Mouse (Mus musculus) limb, embryonic 10.5 days (tissue): ENCODE data around the gene Fuz. TPM values are rescaled to one million over a fixed set of nuclear protein-coding genes. Genes with fewer than 3 reads are reported as not detected.

ENCODE experiments used
- DNase-seq: peaks from one replicate; pipeline ENCODE4 v3.0.0-alpha.2; 2017; ENCODE audit warnings: low spot score
- H3K27ac ChIP-seq: fragments of 300-500 bp; sonication (generic); 2 replicates; pipeline ENCODE4 v1.5.1; 2016; ENCODE audit warnings: mild to moderate bottlenecking
- H3K27me3 ChIP-seq: fragments of 300-500 bp; sonication (generic); 2 replicates; pipeline ENCODE4 v1.6.1; 2016; ENCODE audit warnings: low read depth, mild to moderate bottlenecking; ENCODE audit not compliant: poor library complexity, severe bottlenecking
- H3K36me3 ChIP-seq: fragments of 300-500 bp; sonication (generic); 2 replicates; pipeline ENCODE4 v1.6.1; 2016; ENCODE audit warnings: mild to moderate bottlenecking, moderate library complexity
- H3K4me1 ChIP-seq: fragments of 300-500 bp; sonication (generic); 2 replicates; pipeline ENCODE4 v1.6.1; 2016
- H3K4me3 ChIP-seq: fragments of 300-500 bp; sonication (generic); 2 replicates; pipeline ENCODE4 v1.5.1; 2016; ENCODE audit warnings: mild to moderate bottlenecking, moderate library complexity
- H3K9me3 ChIP-seq: fragments of 300-500 bp; sonication (generic); replicated peaks from 2 replicates; pipeline ENCODE4 v1.6.1; 2016; ENCODE audit warnings: mild to moderate bottlenecking
- WGBS: fragments of 180-500 bp; shearing (Covaris S2); methylation state at CpG from one replicate; pipeline ENCODE4 v1.1.7; 2016; 5-methylcytosine and 5-hydroxymethylcytosine counted together
- polyA plus RNA-seq: library from polyadenylated mRNA; unstranded; fragments of >200 nt; fragmentation: Nextera tagmentation; extraction: Ambion mirVana; gene quantifications from 2 replicates; pipeline ENCODE4 v1.2.1, GENCODE M21; 2016

Gene Fuz
- polyA plus RNA-seq, 1 experiment from 2014 or later: 20.0 TPM

DNA sequence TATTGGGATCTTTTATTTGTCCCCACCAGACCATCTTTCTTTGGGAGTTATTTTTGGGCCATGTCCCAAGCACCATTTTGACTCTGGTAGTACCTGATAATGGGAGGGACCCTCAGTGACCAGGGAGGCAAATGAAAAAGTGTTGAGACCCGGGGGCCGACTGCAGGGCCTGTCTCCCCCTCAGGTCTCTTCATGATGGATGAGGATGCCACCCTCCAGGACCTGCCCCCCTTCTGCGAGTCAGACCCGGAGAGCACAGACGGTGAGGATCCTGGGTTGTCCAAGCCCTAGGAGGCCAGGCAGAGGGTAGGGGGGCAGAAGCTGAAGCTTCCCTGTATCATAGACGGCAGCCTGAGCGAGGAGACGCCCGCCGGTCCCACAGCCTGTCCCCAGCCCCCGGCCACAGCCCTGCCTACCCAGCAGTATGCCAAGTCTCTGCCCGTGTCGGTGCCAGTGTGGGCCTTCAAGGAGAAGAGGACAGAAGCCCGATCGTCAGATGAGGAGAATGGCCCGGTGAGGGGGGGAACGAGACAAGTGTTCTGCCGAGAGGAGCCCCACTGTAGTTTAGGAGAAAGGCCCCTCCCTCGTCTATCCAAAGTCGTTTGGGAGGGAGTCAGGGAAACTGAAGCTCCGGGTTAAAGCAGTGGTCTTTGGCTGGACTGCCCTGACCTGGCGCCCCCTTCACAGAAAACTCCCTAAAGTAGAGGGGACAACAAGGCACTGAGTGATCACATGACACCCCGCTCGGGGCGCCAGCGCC, 42.1 kb upstream of the Fuz start:
- Histone ChIP-seq H3K9me3 (no peaks in the 10 kb centered on the region), H3K4me1 (peaks cover 64% of the 10 kb centered on the region), H3K27ac (peak overlapping the region; percentile 90), H3K36me3 (peaks cover 23% of the 10 kb centered on the region), H3K4me3 (peak overlapping the region; percentile 64), H3K27me3 (no peaks in the 10 kb centered on the region)
- WGBS: 34% methylated on average over 26 of the region's 26 CpGs
- DNase-seq: no peak

DNA sequence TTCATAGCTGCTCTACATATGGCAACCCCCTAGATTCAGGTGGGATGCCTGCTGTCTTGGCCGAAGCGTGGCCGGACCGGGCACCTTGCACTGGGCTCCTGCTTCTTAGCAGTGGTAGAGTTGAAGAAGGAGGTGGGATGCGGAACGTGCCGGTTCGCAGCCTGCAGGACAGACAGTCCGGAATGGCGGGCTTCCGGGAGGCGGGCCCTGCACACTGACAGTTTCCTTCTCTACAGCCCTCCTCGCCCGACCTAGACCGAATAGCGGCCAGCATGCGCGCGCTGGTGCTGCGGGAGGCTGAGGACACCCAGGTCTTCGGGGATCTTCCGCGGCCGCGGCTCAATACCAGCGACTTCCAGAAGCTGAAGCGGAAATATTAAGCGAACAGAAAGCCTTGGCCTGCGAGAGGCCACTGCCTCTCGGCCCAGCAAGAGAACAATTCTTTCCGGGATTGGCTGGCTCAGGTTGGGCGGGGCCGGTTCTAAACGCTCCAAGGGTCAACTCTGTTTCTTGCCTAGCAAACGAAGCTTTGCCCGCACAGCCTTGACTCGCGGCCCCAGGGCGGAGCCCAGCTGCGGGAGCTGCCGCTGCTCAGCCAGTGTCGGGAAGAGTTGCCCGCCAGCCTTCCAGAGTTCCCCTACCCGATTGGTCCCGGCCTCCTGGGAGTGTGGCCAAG, 41.4 kb upstream of the Fuz start:
- H3K9me3 ChIP-seq: no peaks in the 10 kb centered on the region
- WGBS: 1% methylated on average over 45 of the region's 45 CpGs
- peak overlapping the region; percentile 64 for H3K4me3 ChIP-seq
- peak; percentile 84 for DNase-seq
- peaks cover 27% of the 10 kb centered on the region for H3K36me3 ChIP-seq
- H3K4me1 ChIP-seq: peaks cover 64% of the 10 kb centered on the region
- peak overlapping the region; percentile 90 for H3K27ac ChIP-seq
- no peaks in the 10 kb centered on the region for H3K27me3 ChIP-seq

DNA sequence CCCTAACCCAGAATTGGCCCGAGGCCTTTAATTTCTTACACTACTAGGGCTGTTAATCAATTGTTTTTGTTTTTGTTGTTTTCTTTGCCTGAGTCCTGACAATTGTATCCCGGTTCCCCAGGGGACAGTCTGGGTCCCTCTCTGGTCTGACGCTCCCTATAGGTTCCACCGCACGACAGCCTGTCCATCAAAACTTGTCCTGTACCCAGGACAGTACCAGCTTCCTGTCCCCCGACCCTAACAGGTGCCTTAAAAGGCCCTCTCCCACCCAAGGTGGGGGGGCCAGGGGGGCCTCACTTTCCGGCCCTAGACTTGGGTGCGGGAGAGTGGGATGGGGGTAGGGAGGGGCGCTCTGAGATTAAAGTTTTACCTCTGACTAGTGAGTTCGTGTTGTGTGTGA, 40.8 kb upstream of the Fuz start:
- Histone ChIP-seq H3K36me3 (peaks cover 33% of the 10 kb centered on the region), H3K4me3 (peak overlapping the region; percentile 64), H3K4me1 (peaks cover 64% of the 10 kb centered on the region), H3K9me3 (no peaks in the 10 kb centered on the region), H3K27ac (peak overlapping the region; percentile 90), H3K27me3 (no peaks in the 10 kb centered on the region)
- no peak for DNase-seq
- whole genome bisulfite sequencing: 47% methylated on average over 10 of the region's 10 CpGs

GRCm38 (mm10) chr7:44856265-44856916, 39.5 kb upstream of the Fuz start:
- Histone ChIP-seq H3K27ac (peak overlapping the region; percentile 89), H3K27me3 (no peaks in the 10 kb centered on the region), H3K4me3 (peak overlapping the region; percentile 69), H3K9me3 (no peaks in the 10 kb centered on the region), H3K4me1 (peaks cover 65% of the 10 kb centered on the region), H3K36me3 (peaks cover 43% of the 10 kb centered on the region)
- 65% methylated on average over 9 of the region's 9 CpGs for WGBS
- no peak for DNase-seq

- peaks cover 65% of the 10 kb centered on the region for H3K4me1 ChIP-seq
Observed at GRCm38 (mm10) chr7:44857042-44857552, 38.8 kb upstream of the Fuz start, which contains the start of gene Pnkp. Pnkp (plus strand) TSS chr7:44857139.

DNA sequence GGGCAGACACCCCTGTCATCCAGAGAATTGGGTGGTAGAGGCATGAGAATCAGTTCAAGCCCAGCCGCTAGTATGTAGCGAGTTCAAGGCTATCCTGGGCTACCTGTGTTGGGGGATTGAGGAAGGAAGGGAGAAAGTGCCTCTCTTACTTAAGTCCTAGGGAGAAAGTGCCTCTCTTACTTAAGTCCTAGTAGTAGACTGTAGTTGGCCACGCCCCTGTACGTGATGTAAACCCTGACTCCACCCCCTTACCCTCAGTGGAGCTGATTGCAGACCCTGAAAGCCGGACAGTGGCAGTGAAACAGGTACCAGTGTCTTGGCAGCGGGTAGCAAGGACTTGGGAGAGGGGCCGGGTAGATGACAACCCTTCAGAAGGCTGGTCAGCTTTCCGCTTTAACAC, 38.0 kb upstream of the Fuz start:
- DNase-seq: no peak
- no peaks in the 10 kb centered on the region for H3K27me3 ChIP-seq
- WGBS: 31% methylated on average over 8 of the region's 8 CpGs
- H3K4me1 ChIP-seq: peaks cover 59% of the 10 kb centered on the region
- peak overlapping the region; percentile 69 for H3K4me3 ChIP-seq
- peak overlapping the region; percentile 89; the same call in 1 of the 2 replicates for H3K27ac ChIP-seq
- peaks cover 43% of the 10 kb centered on the region for H3K36me3 ChIP-seq
- H3K9me3 ChIP-seq: no peaks in the 10 kb centered on the region

More at GRCm38 (mm10) chr7:44857042-44857552, 38.8 kb upstream of the Fuz start, which contains the start of gene Pnkp:
- DNase-seq: peak; percentile 93
- WGBS: under 1% methylated on average over 32 of the region's 32 CpGs
- H3K27ac ChIP-seq: peak within 1 kb of the TSS; percentile 89
- H3K4me3 ChIP-seq: peak within 1 kb of the TSS; percentile 69
- H3K36me3 ChIP-seq: peaks cover 43% of the 10 kb centered on the region
- no peaks in the 10 kb centered on the region for H3K27me3 ChIP-seq
- H3K9me3 ChIP-seq: no peaks in the 10 kb centered on the region

DNA sequence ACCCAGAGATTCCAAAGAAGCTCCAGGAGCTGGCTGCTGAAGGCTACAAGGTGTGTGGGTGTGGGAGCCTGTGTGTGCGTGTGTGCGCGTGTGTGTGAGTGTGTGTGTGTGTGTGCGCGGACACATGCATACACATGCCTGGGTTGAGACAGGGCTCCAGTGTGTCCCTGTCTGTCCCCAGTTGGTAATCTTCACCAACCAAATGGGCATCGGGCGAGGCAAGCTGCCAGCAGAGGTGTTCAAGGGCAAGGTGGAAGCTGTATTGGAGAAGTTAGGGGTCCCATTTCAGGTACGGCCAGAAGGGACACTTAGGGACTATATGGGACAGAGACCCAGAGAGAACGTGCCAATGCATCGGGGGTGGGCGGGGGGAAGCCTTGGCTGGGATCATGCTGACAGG, 36.0 kb upstream of the Fuz start:
- Histone ChIP-seq H3K9me3 (no peaks in the 10 kb centered on the region), H3K4me3 (no peak overlapping the region), H3K4me1 (peaks cover 42% of the 10 kb centered on the region), H3K36me3 (peaks cover 59% of the 10 kb centered on the region), H3K27ac (no peak overlapping the region), H3K27me3 (no peaks in the 10 kb centered on the region)
- DNase-seq: no peak
- 93% methylated on average over 11 of the region's 11 CpGs for WGBS

- Histone ChIP-seq H3K9me3 (no peaks in the 10 kb centered on the region), H3K27ac (peak overlapping the region; percentile 34; the same call in 1 of the 2 replicates), H3K4me1 (peaks cover 37% of the 10 kb centered on the region), H3K4me3 (0 out of 2 replicates have a peak overlapping the region, but pooled peaks have one; percentile 11), H3K36me3 (peaks cover 68% of the 10 kb centered on the region), H3K27me3 (no peaks in the 10 kb centered on the region)
- DNase-seq: peak; percentile 84
- 64% methylated on average over 22 of the region's 22 CpGs for WGBS
Observed at GRCm38 (mm10) chr7:44860576-44861428, 35.1 kb upstream of the Fuz start.

DNA sequence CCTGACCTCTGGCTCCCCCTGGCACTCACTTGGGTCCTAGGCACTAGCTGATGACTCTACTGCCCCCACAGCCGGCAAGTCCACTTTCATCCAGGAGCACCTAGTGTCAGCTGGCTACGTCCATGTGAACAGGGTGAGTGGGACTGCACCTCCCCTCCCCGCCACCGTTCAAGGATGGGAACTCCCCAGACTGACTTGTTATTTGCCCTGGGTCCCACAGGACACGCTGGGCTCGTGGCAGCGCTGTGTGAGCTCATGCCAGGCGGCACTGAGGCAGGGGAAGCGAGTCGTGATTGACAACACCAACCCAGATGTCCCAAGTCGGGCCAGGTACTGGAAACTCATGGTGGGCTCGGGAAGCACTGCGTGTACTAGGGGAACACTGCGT, 34.5 kb upstream of the Fuz start:
- H3K27me3 ChIP-seq: no peaks in the 10 kb centered on the region
- H3K27ac ChIP-seq: peak overlapping the region; percentile 34; the same call in 1 of the 2 replicates
- DNase-seq: no peak
- peaks cover 39% of the 10 kb centered on the region for H3K4me1 ChIP-seq
- H3K4me3 ChIP-seq: no peak overlapping the region
- 88% methylated on average over 14 of the region's 14 CpGs for WGBS
- no peaks in the 10 kb centered on the region for H3K9me3 ChIP-seq
- H3K36me3 ChIP-seq: peaks cover 74% of the 10 kb centered on the region

DNA sequence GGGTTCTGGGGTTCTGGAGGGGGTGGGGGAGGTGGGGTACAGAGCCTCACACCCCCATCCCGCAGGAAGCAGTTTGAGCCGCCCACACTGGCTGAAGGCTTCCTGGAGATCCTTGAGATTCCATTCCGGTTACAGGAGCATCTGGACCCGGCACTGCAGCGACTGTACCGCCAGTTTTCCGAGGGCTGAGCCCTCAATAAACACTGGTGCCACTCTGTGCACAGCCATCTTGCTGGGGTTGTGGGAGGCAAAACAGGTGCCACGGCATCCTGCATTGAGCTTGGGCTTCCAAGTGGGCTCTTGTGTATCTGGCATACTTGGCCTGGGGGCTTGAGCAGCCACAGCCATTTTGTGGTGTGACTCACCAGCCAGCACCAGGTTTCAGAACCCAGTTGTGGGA, 33.4 kb upstream of the Fuz start:
- peaks cover 45% of the 10 kb centered on the region for H3K4me1 ChIP-seq
- no peaks in the 10 kb centered on the region for H3K27me3 ChIP-seq
- 92% methylated on average over 8 of the region's 8 CpGs for WGBS
- no peak overlapping the region for H3K4me3 ChIP-seq
- no peak overlapping the region for H3K27ac ChIP-seq
- H3K9me3 ChIP-seq: no peaks in the 10 kb centered on the region
- peaks cover 84% of the 10 kb centered on the region for H3K36me3 ChIP-seq
- no peak for DNase-seq

- H3K4me3 ChIP-seq: 0 out of 2 replicates have a peak overlapping the region, but pooled peaks have one; percentile 6
- H3K27me3 ChIP-seq: no peaks in the 10 kb centered on the region
- peaks cover 45% of the 10 kb centered on the region for H3K4me1 ChIP-seq
- no peak overlapping the region for H3K27ac ChIP-seq
- H3K9me3 ChIP-seq: no peaks in the 10 kb centered on the region
- DNase-seq: no peak
- H3K36me3 ChIP-seq: peaks cover 91% of the 10 kb centered on the region
- 94% methylated on average over 14 of the region's 14 CpGs for WGBS
Observed at GRCm38 (mm10) chr7:44863210-44863609, 32.7 kb upstream of the Fuz start.

DNA sequence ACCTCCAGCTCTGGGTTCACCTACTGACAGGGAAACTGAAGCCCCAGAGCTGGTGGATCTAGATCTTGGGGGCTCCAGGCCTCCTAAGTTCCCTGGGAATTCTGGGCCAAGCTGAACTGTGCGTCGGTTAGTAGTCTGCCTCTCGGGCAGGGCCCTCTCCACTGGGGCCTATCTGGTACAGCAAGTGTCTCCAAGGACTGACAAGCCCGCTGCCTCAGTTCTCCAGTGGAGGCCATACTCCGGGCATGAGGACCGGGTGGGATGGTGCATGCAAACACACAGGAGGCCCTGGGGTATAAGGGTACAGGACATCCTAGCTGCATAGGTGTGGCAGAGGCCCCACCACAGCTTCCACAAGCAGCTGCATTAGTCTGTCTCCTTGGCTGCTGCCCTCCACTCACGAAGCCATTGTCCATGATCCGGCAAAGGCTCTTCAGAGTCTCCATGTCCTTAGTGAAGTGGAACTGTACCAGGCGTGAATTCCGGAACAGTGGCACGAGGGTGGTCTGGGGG, 31.8 kb upstream of the Fuz start:
- H3K4me1 ChIP-seq: peaks cover 43% of the 10 kb centered on the region
- no peaks in the 10 kb centered on the region for H3K9me3 ChIP-seq
- no peak overlapping the region for H3K4me3 ChIP-seq
- peaks cover 91% of the 10 kb centered on the region for H3K36me3 ChIP-seq
- WGBS: 90% methylated on average over 11 of the region's 11 CpGs
- no peak for DNase-seq
- H3K27me3 ChIP-seq: no peaks in the 10 kb centered on the region
- H3K27ac ChIP-seq: no peak overlapping the region
